Mouse (Mus musculus): ENCODE results near the gene Wasf2. TPM values are rescaled to one million over a fixed set of nuclear protein-coding genes. Genes with fewer than 3 reads are reported as not detected.
A peak's percentile ranks its signal among the peaks of the same experiment; 100 is the strongest.

Gene Wasf2
- total and polyA plus RNA-seq, 2 experiments from 2014 or later, result 11.3 to 24.1 TPM

DNA sequence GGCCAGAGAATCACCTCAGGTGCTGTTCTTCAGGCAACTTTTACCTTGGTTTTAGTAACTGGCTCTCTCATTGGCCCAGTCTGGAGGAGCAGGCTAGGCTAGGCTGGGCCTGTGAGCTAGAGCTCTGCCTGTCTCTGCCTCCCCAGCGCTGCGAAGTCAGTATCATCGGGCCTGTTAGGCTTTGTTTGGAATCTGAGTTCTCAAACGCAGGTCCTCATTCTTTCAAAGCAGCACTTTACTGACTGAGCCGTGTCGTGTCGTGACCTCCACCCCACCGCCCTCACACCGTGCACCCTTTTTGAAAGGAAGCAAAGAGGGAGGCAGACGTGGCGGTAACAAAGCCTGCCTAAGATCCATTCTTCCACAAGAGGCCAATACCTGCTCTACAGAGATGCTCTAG is 914 bp upstream of the Wasf2 start:
- H3K4me3 ChIP-seq (ENCODE audit: low read depth, low read length), result peak overlapping the region; percentile 94; the same call in 1 of the 2 replicates
- DNase-seq (no peak), ATAC-seq (no peak)
- 0 out of 2 replicates have a peak, but pooled peaks cover under 1% of the 10 kb centered on the region for H3K9me3 ChIP-seq (ENCODE audit: low read length)
- TF ChIP-seq CTCF (IDR thresholded peaks at IDR 0.05; ENCODE audit: low read depth), result no peak
- 0 out of 2 replicates have a peak, but pooled peaks cover 11% of the 10 kb centered on the region for H3K4me1 ChIP-seq (ENCODE audit: insufficient read depth)
- H3K4me2 ChIP-seq (ENCODE audit: low read depth), result peak overlapping the region; percentile 81
- 32% methylated on average over 11 of the region's 11 CpGs for WGBS
- H3K9ac ChIP-seq, result no peak overlapping the region
- H3K27me3 ChIP-seq (ENCODE audit: insufficient read depth, low read length), result no peaks in the 10 kb centered on the region
- H3K36me3 ChIP-seq (ENCODE audit: insufficient read depth), result no peaks in the 10 kb centered on the region
- H3K27ac ChIP-seq (ENCODE audit: low read depth, low read length), result no peak overlapping the region

DNA sequence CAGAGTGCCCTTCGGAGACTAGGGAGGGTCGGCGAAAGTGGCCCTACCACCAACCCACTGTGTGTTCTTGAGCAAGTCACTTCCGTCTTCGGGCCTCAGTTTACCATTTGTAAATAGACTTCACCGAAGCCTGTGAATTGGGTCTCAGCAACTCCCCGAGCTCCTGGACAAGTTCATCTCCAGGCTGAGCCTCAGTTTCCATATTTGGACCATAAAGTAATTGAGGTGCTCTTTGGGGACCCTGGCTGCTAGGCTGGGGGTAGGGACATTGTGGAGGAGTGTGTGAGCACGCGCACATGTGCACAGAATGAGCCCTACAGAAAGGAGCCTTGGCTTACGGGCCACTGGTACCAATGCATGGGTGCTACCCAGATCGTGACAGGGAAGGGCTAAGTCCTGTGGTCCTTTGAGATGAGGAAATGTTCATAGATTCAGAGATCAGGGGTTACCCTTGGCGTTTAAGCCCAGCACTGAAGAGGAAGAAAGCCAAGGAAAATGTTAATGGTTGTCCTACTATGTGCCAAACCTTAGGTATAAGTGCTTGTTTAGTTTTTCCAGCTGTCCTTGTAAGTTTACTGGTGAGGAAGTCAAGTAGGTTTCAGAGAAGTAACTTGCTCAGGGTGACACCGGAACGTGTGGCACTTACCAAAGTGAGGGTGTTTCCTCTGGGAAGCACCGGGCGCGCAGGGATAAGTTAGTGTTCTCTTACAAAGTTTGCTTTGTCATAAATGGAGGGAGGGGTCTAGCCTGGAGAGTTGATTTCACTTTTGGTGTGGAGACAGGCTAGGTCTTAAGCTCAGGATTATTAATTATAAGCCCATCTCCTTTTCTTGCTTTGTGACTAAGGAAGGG is 811 bp downstream of the Wasf2 start:
- Histone ChIP-seq H3K27ac (ENCODE audit: low read depth, low read length) (peak overlapping the region; percentile 58), H3K4me2 (ENCODE audit: low read depth) (peak overlapping the region; percentile 81), H3K4me3 (ENCODE audit: low read depth, low read length) (peak overlapping the region; percentile 94), H3K27me3 (ENCODE audit: insufficient read depth, low read length) (no peaks in the 10 kb centered on the region), H3K9me3 (ENCODE audit: low read length) (no peaks in the 10 kb centered on the region), H3K4me1 (ENCODE audit: insufficient read depth) (0 out of 2 replicates have a peak, but pooled peaks cover 11% of the 10 kb centered on the region), H3K36me3 (ENCODE audit: insufficient read depth) (no peaks in the 10 kb centered on the region), H3K9ac (peak overlapping the region; percentile 79)
- ATAC-seq, result 0 out of 2 replicates have a peak, but pooled peaks have one; percentile 19
- DNase-seq, result peak; percentile 19
- no peak for TF ChIP-seq CTCF (IDR thresholded peaks at IDR 0.05; ENCODE audit: low read depth)
- 4% methylated on average over 17 of the region's 17 CpGs for WGBS

DNA sequence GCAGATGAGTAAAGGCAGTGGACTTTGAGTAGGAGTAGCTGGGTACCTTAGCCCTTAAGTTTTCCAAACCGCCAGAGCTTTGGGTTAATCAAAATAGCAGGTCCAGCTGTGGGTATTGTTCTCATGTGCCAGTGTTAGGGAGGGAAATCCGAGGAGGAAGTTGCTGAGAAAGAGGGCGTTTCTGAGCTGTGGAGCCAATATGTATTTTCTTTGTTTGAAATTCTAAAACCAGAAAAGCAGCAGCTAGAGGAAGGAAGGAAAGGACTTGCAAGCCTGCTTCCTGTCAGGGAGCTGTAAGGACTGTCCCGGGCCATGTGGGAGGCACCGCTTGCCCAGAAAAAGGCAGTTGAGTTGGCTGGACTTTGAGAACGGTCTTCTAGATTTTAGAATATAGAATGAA is 1.7 kb downstream of the Wasf2 start:
- Histone ChIP-seq H3K4me2 (ENCODE audit: low read depth) (peak overlapping the region; percentile 81), H3K9me3 (ENCODE audit: low read length) (no peaks in the 10 kb centered on the region), H3K4me1 (ENCODE audit: insufficient read depth) (0 out of 2 replicates have a peak, but pooled peaks cover 11% of the 10 kb centered on the region), H3K4me3 (ENCODE audit: low read depth, low read length) (peak overlapping the region; percentile 94), H3K36me3 (ENCODE audit: insufficient read depth) (no peaks in the 10 kb centered on the region), H3K27ac (ENCODE audit: low read depth, low read length) (peak overlapping the region; percentile 10; the same call in 1 of the 2 replicates), H3K9ac (peak overlapping the region; percentile 10; the same call in 1 of the 2 replicates), H3K27me3 (ENCODE audit: insufficient read depth, low read length) (no peaks in the 10 kb centered on the region)
- no peak for ATAC-seq
- DNase-seq, result no peak
- no peak for TF ChIP-seq CTCF (IDR thresholded peaks at IDR 0.05; ENCODE audit: low read depth)
- 22% methylated on average over 6 of the region's 6 CpGs for WGBS

DNA sequence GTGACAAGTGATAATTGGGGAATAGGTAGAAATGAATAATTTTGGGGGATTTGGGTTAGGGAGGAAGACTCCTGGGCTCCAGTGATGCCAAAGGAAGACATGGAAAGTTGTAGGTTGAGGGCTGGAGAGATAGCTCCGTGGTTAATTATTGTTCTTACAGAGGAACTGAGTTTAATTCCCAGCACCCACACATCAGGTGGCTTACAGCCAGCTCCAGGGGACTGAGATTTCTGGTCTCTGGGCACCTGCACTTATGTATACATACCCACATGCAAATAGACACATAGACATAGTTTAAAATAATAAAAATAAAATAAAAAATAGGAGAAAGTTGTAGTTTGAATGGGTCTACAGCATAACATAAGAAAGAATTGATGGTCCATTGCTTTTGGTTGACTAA is 6.6 kb downstream of the Wasf2 start:
- 71% methylated on average over 1 of the region's 1 CpGs for WGBS

DNA sequence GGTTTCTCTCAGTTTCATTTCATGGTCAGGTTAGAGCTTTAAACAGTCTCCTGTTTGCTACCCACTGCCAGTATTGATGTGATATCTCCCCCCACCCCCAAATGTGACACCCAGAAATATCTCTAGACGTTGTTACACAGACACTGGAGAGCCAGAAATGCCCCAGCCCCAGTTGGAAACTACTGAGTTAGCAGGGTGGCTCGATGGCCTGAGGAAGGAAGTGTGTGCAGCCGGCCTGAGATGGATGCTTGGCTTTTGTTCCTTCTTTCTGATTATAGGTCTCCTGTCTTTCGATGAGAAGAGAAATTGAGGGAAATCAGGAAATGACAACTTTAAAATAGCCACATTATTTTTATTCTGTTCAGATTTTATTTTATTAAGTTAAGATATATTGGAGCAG is 8.7 kb downstream of the Wasf2 start:
- no peak overlapping the region for H3K4me2 ChIP-seq (ENCODE audit: low read depth)
- H3K27me3 ChIP-seq (ENCODE audit: insufficient read depth, low read length), result no peaks in the 10 kb centered on the region
- no peak overlapping the region for H3K4me3 ChIP-seq (ENCODE audit: low read depth, low read length)
- ATAC-seq (no peak), DNase-seq (no peak)
- no peak overlapping the region for H3K27ac ChIP-seq (ENCODE audit: low read depth, low read length)
- H3K9ac ChIP-seq, result no peak overlapping the region
- 89% methylated on average over 4 of the region's 4 CpGs for WGBS
- H3K9me3 ChIP-seq (ENCODE audit: low read length), result no peaks in the 10 kb centered on the region
- TF ChIP-seq CTCF (IDR thresholded peaks at IDR 0.05; ENCODE audit: low read depth), result no peak
- H3K36me3 ChIP-seq (ENCODE audit: insufficient read depth), result no peaks in the 10 kb centered on the region
- H3K4me1 ChIP-seq (ENCODE audit: insufficient read depth), result no peaks in the 10 kb centered on the region

More for the DNA sequence above, 6.6 kb downstream of the Wasf2 start:
- Histone ChIP-seq H3K36me3 (ENCODE audit: insufficient read depth) (no peaks in the 10 kb centered on the region), H3K27me3 (ENCODE audit: insufficient read depth, low read length) (no peaks in the 10 kb centered on the region), H3K4me1 (ENCODE audit: insufficient read depth) (no peaks in the 10 kb centered on the region), H3K9ac (no peak overlapping the region), H3K9me3 (ENCODE audit: low read length) (no peaks in the 10 kb centered on the region), H3K4me2 (ENCODE audit: low read depth) (no peak overlapping the region), H3K27ac (ENCODE audit: low read depth, low read length) (no peak overlapping the region), H3K4me3 (ENCODE audit: low read depth, low read length) (no peak overlapping the region)
- no peak for TF ChIP-seq CTCF (IDR thresholded peaks at IDR 0.05; ENCODE audit: low read depth)
- no peak for DNase-seq
- no peak for ATAC-seq

DNA sequence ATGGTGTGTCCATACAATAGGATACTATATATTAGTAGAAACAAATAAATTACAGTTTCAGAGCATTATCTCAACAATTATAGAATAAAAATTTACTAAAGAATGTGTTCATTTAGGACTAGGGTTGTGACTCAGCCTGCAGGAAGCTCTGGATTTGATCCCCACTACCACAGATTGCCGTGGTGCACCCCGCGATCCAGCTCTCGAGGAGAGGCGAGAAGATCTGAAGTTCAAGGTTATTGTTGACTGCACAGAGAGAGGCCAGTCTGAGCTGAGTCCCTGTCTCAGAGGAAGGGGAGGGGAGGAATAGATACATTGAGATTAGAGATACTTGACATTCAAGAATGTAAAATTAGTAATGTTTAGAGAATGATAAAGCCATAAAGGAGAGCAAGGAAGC is 24.7 kb downstream of the Wasf2 start:
- no peak overlapping the region for H3K4me2 ChIP-seq (ENCODE audit: low read depth)
- no peaks in the 10 kb centered on the region for H3K27me3 ChIP-seq (ENCODE audit: insufficient read depth, low read length)
- DNase-seq, result no peak
- no peak for ATAC-seq
- no peak overlapping the region for H3K27ac ChIP-seq (ENCODE audit: low read depth, low read length)
- no peak overlapping the region for H3K4me3 ChIP-seq (ENCODE audit: low read depth, low read length)
- H3K36me3 ChIP-seq (ENCODE audit: insufficient read depth), result no peaks in the 10 kb centered on the region
- H3K9me3 ChIP-seq (ENCODE audit: low read length), result no peaks in the 10 kb centered on the region
- H3K4me1 ChIP-seq (ENCODE audit: insufficient read depth), result no peaks in the 10 kb centered on the region
- 89% methylated on average over 5 of the region's 5 CpGs for WGBS
- no peak for TF ChIP-seq CTCF (IDR thresholded peaks at IDR 0.05; ENCODE audit: low read depth)
- H3K9ac ChIP-seq, result no peak overlapping the region

DNA sequence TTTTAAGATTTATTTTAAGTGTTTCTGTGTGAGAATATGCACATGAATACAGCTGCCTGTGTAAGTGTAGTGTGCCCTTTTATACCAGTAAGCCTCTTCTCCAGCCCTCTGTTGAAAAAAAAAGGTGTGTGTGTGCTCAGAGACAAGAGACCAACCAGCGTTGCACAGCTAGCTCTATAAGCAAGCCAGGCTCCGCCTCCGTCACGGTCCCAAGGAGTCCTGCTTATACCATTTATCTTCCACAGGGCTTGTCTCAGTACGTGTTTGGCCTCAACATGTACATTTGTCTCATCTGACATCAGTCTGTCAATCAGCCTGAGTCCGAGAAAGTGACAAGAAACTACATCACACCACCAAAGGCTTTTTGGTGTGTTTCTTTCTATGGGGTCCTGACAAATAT is 25.4 kb downstream of the Wasf2 start:
- Histone ChIP-seq H3K4me1 (ENCODE audit: insufficient read depth) (no peaks in the 10 kb centered on the region; the same call in 1 of the 2 replicates), H3K9me3 (ENCODE audit: low read length) (no peaks in the 10 kb centered on the region), H3K27ac (ENCODE audit: low read depth, low read length) (no peak overlapping the region), H3K27me3 (ENCODE audit: insufficient read depth, low read length) (no peaks in the 10 kb centered on the region), H3K9ac (no peak overlapping the region), H3K4me2 (ENCODE audit: low read depth) (no peak overlapping the region), H3K36me3 (ENCODE audit: insufficient read depth) (no peaks in the 10 kb centered on the region), H3K4me3 (ENCODE audit: low read depth, low read length) (no peak overlapping the region)
- ATAC-seq (no peak), DNase-seq (no peak)
- 87% methylated on average over 6 of the region's 6 CpGs for WGBS
- TF ChIP-seq CTCF (IDR thresholded peaks at IDR 0.05; ENCODE audit: low read depth), result no peak

All from forebrain, postnatal 0 days (tissue).